Mouse (Mus musculus) frontal cortex, postnatal 14 days (tissue): ENCODE data around the gene Tspear.
"Not testable (repeated sequence)": the region's sequence is repeated elsewhere in the genome, so short reads cannot be mapped to it uniquely, and the experiment has no call there.

Experiments used
- DNase-seq, 2 experiments: peaks; one replicate each; pipeline ENCODE4 v3.0.0; 2022; ENCODE audit warnings: low spot score in 2 of 2

Tspear gene

GRCm38 (mm10) chr10:77711157-77711556 is 24.8 kb downstream of the Tspear start, which contains the start of gene Gm10024:
Gene Gm10024, plus strand, starts transcription at chr10:77711457.
- DNase-seq, result not testable (repeated sequence)

GRCm38 (mm10) chr10:77713734-77714133 is 27.4 kb downstream of the Tspear start:
- no peak for DNase-seq

- no peak for DNase-seq
These were observed 29.1 kb downstream of the Tspear start, which contains the start of gene Gm10142 for GRCm38 (mm10) chr10:77715507-77715906. Gene Gm10142, plus strand, starts transcription at chr10:77715807.

GRCm38 (mm10) chr10:77720299-77720698 is 33.9 kb downstream of the Tspear start, which contains the start of gene Krtap12-1:
Gene Krtap12-1, plus strand, starts transcription at chr10:77720599.
- DNase-seq, result not testable (repeated sequence)

GRCm38 (mm10) chr10:77724855-77725254 is 38.5 kb downstream of the Tspear start:
- no peak for DNase-seq

GRCm38 (mm10) chr10:77726186-77726585 is 39.8 kb downstream of the Tspear start, which contains the start of gene Gm10100:
Gene Gm10100, plus strand, starts transcription at chr10:77726486.
- DNase-seq, result no peak

- DNase-seq, result no peak
These were observed 41.9 kb downstream of the Tspear start for GRCm38 (mm10) chr10:77728280-77728679.

- no peak for DNase-seq
These were observed 42.9 kb downstream of the Tspear start for GRCm38 (mm10) chr10:77729241-77729640.

GRCm38 (mm10) chr10:77735928-77736327 is 49.6 kb downstream of the Tspear start:
- no peak for DNase-seq

- DNase-seq, result no peak
These were observed 52.6 kb downstream of the Tspear start for GRCm38 (mm10) chr10:77738929-77739328.

- DNase-seq, result not testable (repeated sequence)
These were observed 55.7 kb downstream of the Tspear start, which contains the start of gene Gm18596 for GRCm38 (mm10) chr10:77741924-77742688. Gene Gm18596, minus strand, starts transcription at chr10:77742638.

GRCm38 (mm10) chr10:77750686-77751085 is 64.3 kb downstream of the Tspear start:
- not testable (repeated sequence) for DNase-seq

GRCm38 (mm10) chr10:77751254-77751653 is 64.9 kb downstream of the Tspear start, which contains the start of gene Gm9736:
Gene Gm9736, minus strand, starts transcription at chr10:77751354.
- DNase-seq, result not testable (repeated sequence)

- not testable (repeated sequence) for DNase-seq
These were observed 65.9 kb downstream of the Tspear start for GRCm38 (mm10) chr10:77752312-77752711.

- DNase-seq, result no peak
These were observed 67.1 kb downstream of the Tspear start for GRCm38 (mm10) chr10:77753448-77753847.

GRCm38 (mm10) chr10:77759582-77759981 is 73.2 kb downstream of the Tspear start, which contains the start of gene Gm3233:
Gene Gm3233, minus strand, starts transcription at chr10:77759682.
- DNase-seq, result not testable (repeated sequence)

GRCm38 (mm10) chr10:77769727-77770126 is 83.4 kb downstream of the Tspear start:
- no peak for DNase-seq

- not testable (repeated sequence) for DNase-seq
These were observed 84.9 kb downstream of the Tspear start, which contains the start of gene Gm3238 for GRCm38 (mm10) chr10:77771225-77771624. Gene Gm3238, minus strand, starts transcription at chr10:77771325.

GRCm38 (mm10) chr10:77772142-77772541 is 85.8 kb downstream of the Tspear start:
- DNase-seq, result not testable (repeated sequence)

GRCm38 (mm10) chr10:77776844-77777243 is 90.5 kb downstream of the Tspear start, which contains the start of gene Gm7138:
Gene Gm7138, minus strand, starts transcription at chr10:77776944.
- DNase-seq, result not testable (repeated sequence)

- DNase-seq, result not testable (repeated sequence)
These were observed 96.1 kb downstream of the Tspear start, which contains the start of gene Gm3250 for GRCm38 (mm10) chr10:77782442-77782841. Gene Gm3250, minus strand, starts transcription at chr10:77782542.

- DNase-seq, result not testable (repeated sequence)
These were observed 97.0 kb downstream of the Tspear start for GRCm38 (mm10) chr10:77783396-77783795.
